Mouse (Mus musculus) limb, embryonic 14.5 days (tissue): ENCODE results near the gene Tmprss9. TPM values are rescaled to one million over a fixed set of nuclear protein-coding genes. Genes with fewer than 3 reads are reported as not detected.

Experiments used
- ATAC-seq: fragments of 200-750 bp; cut with Nextera tagmentation; 2 replicates; pipeline ENCODE4 v1.8.0; 2017; ENCODE audit warnings: low read depth, moderate number of reproducible peaks, moderate TSS enrichment; ENCODE audit not compliant: low FRiP score
- DNase-seq: peaks from one replicate; pipeline ENCODE4 v3.0.0-alpha.2; 2015; ENCODE audit warnings: low spot score
- H3K27ac ChIP-seq: fragments of 300-500 bp; sonication (generic); replicated peaks from 2 replicates; pipeline ENCODE4 v1.5.1; 2014; ENCODE audit warnings: low read depth, mild to moderate bottlenecking, low read length, moderate library complexity, mixed read lengths
- H3K27me3 ChIP-seq: fragments of 300-500 bp; sonication (generic); 2 replicates; pipeline ENCODE4 v1.6.1; 2014; ENCODE audit warnings: low read length, mixed read lengths; ENCODE audit not compliant: control insufficient read depth, insufficient read depth
- H3K36me3 ChIP-seq: fragments of 300-500 bp; sonication (generic); 2 replicates; pipeline ENCODE4 v1.6.1; 2014; ENCODE audit warnings: mild to moderate bottlenecking, low read length, moderate library complexity, mixed read lengths; ENCODE audit not compliant: control insufficient read depth, insufficient read depth
- H3K4me1 ChIP-seq: fragments of 300-500 bp; sonication (generic); 2 replicates; pipeline ENCODE4 v1.6.1; 2014; ENCODE audit warnings: antibody characterized with exemption, low read length, mixed read lengths; ENCODE audit not compliant: control insufficient read depth, insufficient read depth
- H3K4me2 ChIP-seq: fragments of 300-500 bp; sonication (generic); replicated peaks from 2 replicates; pipeline ENCODE4 v1.6.1; 2014; ENCODE audit warnings: low read depth, mild to moderate bottlenecking, low read length, moderate library complexity; ENCODE audit not compliant: severe bottlenecking
- H3K4me3 ChIP-seq: fragments of 300-500 bp; sonication (generic); replicated peaks from 2 replicates; pipeline ENCODE4 v1.5.1; 2014; ENCODE audit warnings: low read length
- H3K9ac ChIP-seq: fragments of 300-500 bp; sonication (generic); 2 replicates; pipeline ENCODE4 v1.6.1; 2014; ENCODE audit warnings: mild to moderate bottlenecking, low read depth, low read length, moderate library complexity; ENCODE audit not compliant: severe bottlenecking
- H3K9me3 ChIP-seq: fragments of 300-500 bp; sonication (generic); 2 replicates; pipeline ENCODE4 v1.6.1; 2016; ENCODE audit warnings: low read length; ENCODE audit not compliant: control insufficient read depth
- POLR2A ChIP-seq: fragments of 200-500 bp; IDR thresholded peaks from 2 replicates; pipeline ENCODE4 v1.8.0; 2012; ENCODE audit warnings: inconsistent platforms, mild to moderate bottlenecking, moderate library complexity, borderline replicate concordance; ENCODE audit not compliant: insufficient read depth, insufficient read length; ENCODE audit errors: extremely low read depth
- WGBS: fragments of 180-500 bp; shearing (Covaris S2); extraction: QIAGEN DNeasy Blood & Tissue Kit; methylation state at CpG from one replicate; pipeline ENCODE4 v1.1.7; 2014; 5-methylcytosine and 5-hydroxymethylcytosine counted together
- polyA plus RNA-seq, 2 experiments: library from polyadenylated mRNA; depleted of rRNA in 1 of 2; stranded (reverse) in 1 of 2; unstranded in 1 of 2; fragments of >200 nt; fragmentation: Nextera tagmentation in 1 of 2; extraction: Ambion mirVana in 1 of 2; gene quantifications; 2 replicates each; pipeline versions ENCODE4 v1.2.1 to v1.2.3; 2012 to 2014

The Tmprss9 gene
- polyA plus RNA-seq, 2 experiments: 0.04 to 0.10 TPM

DNA sequence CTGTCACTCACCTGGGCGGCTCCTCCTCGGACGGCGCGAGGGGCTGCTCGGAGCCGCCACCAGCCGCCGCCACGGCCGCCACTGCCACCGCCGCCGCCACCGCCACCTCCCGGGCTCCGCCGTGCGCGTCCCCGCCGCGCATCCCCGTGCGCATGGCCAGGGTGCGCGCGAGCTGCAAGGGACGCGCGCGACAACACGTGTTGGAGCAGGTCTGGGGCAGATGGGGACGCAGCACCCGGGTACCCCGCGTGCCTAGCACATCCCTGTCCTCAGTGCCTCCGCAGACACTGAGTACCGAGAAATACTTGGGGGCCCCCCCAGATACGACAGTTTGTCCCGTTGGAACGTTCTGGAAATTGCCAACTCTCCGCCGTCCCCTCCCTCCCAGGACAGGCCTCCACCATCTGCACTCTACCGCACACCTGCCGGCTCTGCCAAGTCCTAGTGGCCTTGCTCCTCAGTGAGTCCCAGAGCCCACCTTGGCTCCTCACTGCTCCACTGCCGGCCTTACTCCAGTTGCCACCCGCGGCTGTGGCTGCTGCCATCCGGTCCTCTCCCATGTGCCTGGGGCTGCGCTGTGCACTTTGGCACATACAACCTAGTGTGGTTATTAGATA is 27.6 kb upstream of the Tmprss9 start, which contains the start of gene Lingo3:
Gene Lingo3 (minus strand): TSS at position 109 of the 617 bp plus-strand sequence.
- H3K9ac ChIP-seq: peak within 1 kb of the TSS; percentile 57
- WGBS: 5% methylated on average over 29 of the region's 51 CpGs
- ATAC-seq: no peak
- peak within 1 kb of the TSS; percentile 40 for H3K4me3 ChIP-seq
- H3K27ac ChIP-seq: no peak within 1 kb of the TSS
- H3K9me3 ChIP-seq: no peaks in the 10 kb centered on the region
- H3K4me2 ChIP-seq: peak within 1 kb of the TSS; percentile 72
- DNase-seq: no peak
- no peaks in the 10 kb centered on the region for H3K4me1 ChIP-seq
- no peak for TF ChIP-seq POLR2A
- no peaks in the 10 kb centered on the region for H3K36me3 ChIP-seq
- H3K27me3 ChIP-seq: peaks cover 37% of the 10 kb centered on the region

GRCm38 (mm10) chr10:80845055-80845693 is 26.5 kb upstream of the Tmprss9 start:
- no peak overlapping the region for H3K9ac ChIP-seq
- ATAC-seq (no peak), DNase-seq (no peak)
- no peak for TF ChIP-seq POLR2A
- WGBS: 67% methylated on average over 8 of the region's 8 CpGs
- H3K4me1 ChIP-seq: no peaks in the 10 kb centered on the region
- no peak overlapping the region for H3K4me3 ChIP-seq
- no peak overlapping the region for H3K4me2 ChIP-seq
- no peaks in the 10 kb centered on the region for H3K9me3 ChIP-seq
- peaks cover 37% of the 10 kb centered on the region for H3K27me3 ChIP-seq
- no peaks in the 10 kb centered on the region; the same call in 1 of the 2 replicates for H3K36me3 ChIP-seq
- no peak overlapping the region for H3K27ac ChIP-seq

DNA sequence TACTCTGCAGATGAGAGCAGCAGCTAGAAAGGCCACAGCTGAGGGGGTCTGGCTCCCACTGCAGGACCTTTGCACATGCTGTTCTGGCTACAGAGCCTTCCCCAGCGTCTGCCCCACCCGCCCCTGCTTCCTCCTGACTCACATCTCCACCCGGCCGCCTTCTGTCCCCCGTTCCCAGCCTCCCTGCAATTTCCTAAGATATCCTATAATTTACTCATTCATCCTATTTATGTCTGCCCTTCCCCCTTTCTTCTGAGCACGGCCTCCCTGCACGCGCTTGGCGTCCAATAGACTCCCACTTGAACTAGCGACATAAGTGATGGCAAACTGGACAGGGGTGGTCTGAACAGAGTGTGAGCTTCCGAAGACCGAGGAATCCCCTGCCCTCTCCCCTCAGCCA is 25.9 kb upstream of the Tmprss9 start:
- Histone ChIP-seq H3K9ac (no peak overlapping the region), H3K9me3 (no peaks in the 10 kb centered on the region), H3K27ac (no peak overlapping the region), H3K27me3 (peaks cover 37% of the 10 kb centered on the region), H3K36me3 (no peaks in the 10 kb centered on the region; the same call in 1 of the 2 replicates), H3K4me1 (no peaks in the 10 kb centered on the region), H3K4me2 (no peak overlapping the region), H3K4me3 (no peak overlapping the region)
- TF ChIP-seq POLR2A: no peak
- WGBS: 78% methylated on average over 12 of the region's 12 CpGs
- DNase-seq (no peak), ATAC-seq (no peak)

- ATAC-seq: no peak
- no peak for DNase-seq
- WGBS: 14% methylated on average over 10 of the region's 10 CpGs
Measured at GRCm38 (mm10) chr10:80848571-80848970, 23.1 kb upstream of the Tmprss9 start.

GRCm38 (mm10) chr10:80854913-80855748 is 16.5 kb upstream of the Tmprss9 start, which contains the start of the genes Lsm7 and Sppl2b:
Lsm7 (minus strand) TSS chr10:80855209.
Sppl2b (plus strand) TSS chr10:80855275.
- peak within 1 kb of the TSS; percentile 58 for H3K27ac ChIP-seq
- peak; percentile 82 for ATAC-seq

More at GRCm38 (mm10) chr10:80848571-80848970, 23.1 kb upstream of the Tmprss9 start:
- Histone ChIP-seq H3K9me3 (no peaks in the 10 kb centered on the region), H3K27ac (no peak overlapping the region), H3K27me3 (peaks cover 20% of the 10 kb centered on the region), H3K4me3 (no peak overlapping the region), H3K4me1 (no peaks in the 10 kb centered on the region), H3K9ac (no peak overlapping the region), H3K36me3 (peaks cover 24% of the 10 kb centered on the region), H3K4me2 (no peak overlapping the region)
- no peak for TF ChIP-seq POLR2A

More at GRCm38 (mm10) chr10:80854913-80855748, 16.5 kb upstream of the Tmprss9 start, which contains the start of the genes Lsm7 and Sppl2b:
- TF ChIP-seq POLR2A: 0 out of 2 replicates have a peak, but pooled peaks have one; percentile 20
- Histone ChIP-seq H3K4me1 (peaks cover 20% of the 10 kb centered on the region), H3K4me2 (peak within 1 kb of the TSS; percentile 99), H3K27me3 (no peaks in the 10 kb centered on the region), H3K4me3 (peak within 1 kb of the TSS; percentile 92), H3K9me3 (no peaks in the 10 kb centered on the region), H3K36me3 (peaks cover 24% of the 10 kb centered on the region), H3K9ac (peak within 1 kb of the TSS; percentile 77)
- under 1% methylated on average over 69 of the region's 81 CpGs for WGBS
- peak; percentile 94 for DNase-seq
